Mouse (Mus musculus): ENCODE measurements around the gene Ahnak.
"Not testable (repeated sequence)": the region's sequence is repeated elsewhere in the genome, so short reads cannot be mapped to it uniquely, and the experiment has no call there.

Gene Ahnak

GRCm38 (mm10) chr19:8989066-8989566 is at the start of gene Ahnak:
Ahnak (plus strand) TSS chr19:8989284.
- DNase-seq: peak; percentile 47 to 64

GRCm38 (mm10) chr19:8940526-8941133 is 48.5 kb upstream of the Ahnak start:
- DNase-seq: peak in 1 of 2 experiments; percentile 27

DNA sequence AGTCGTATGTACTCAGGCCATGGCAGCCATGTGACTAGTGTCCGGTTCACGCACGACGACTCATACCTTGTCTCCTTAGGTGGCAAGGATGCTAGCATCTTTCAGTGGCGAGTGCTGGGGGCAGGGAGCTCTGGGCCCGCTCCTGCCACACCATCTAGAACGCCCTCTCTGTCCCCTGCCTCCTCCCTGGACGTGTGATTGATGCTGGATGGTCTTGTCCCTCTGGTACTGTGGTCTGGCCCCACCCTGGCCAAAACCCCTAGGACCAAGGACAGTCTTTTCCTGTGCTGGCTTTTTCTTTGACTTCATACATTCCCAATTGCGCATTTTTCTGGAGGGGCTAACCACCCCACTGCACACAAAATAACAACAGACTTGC is 48.0 kb upstream of the Ahnak start:
- no peak for DNase-seq

- DNase-seq: peak; percentile 99 to 100
Measured at GRCm38 (mm10) chr19:8941515-8942217, 47.4 kb upstream of the Ahnak start, which contains the start of gene Mta2. Mta2 (plus strand) TSS chr19:8941875.

DNA sequence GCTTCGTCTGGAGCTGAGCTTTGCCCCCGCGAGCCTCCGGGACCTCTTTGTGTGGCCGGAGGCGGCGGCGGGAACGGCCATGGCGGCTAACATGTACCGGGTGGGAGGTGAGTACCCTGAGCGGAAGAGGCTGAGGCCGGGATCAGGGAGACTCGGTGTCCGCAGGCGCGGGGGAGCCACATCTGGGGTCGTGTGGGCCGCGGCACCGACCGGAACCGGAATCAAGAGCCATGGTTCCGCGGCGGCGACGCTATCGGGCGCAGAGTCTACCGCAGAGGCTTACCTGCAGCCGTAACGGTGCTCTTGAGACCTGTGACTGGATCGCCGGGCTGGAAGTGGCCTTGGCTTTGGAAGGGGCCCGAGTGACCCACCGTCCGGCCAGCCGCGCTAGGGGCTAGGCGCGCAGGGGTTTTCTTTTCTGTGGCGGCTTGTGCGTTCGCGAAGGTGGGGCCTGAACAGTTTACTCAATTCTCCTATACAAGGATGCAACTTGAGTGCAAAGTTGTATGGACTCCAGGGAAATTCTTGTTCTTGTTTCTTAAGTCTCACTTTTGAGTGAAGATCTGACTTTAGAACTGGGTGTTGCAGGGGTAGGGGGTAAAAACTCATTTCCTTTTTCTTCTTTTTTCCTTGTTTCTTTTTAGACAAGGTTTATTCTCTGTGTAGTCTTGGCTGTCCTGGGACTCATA is 46.7 kb upstream of the Ahnak start:
- DNase-seq: peak in 1 of 2 experiments; percentile 74

DNA sequence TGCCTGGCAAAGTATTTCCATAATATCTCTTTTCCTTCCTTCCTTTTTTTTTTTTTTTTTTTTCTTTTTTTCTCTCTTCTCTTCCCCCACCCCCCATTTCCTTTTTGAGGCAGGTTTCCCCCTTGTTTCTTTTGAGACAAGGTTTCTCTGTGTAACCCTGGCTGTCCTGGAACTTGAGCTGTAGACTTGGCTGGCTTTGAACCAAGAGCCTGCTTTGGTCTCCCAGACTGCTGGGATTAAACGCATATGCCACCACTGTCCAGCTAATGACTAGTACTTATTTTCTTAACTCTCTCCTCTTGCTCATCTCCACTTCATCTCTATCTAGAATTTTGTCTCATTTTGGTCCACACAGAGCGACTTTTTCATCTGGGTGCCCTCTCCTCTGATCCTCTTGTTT is 46.0 kb upstream of the Ahnak start:
- DNase-seq: no peak

- no peak for DNase-seq
Measured at GRCm38 (mm10) chr19:8944062-8944461, 45.0 kb upstream of the Ahnak start.

GRCm38 (mm10) chr19:8944750-8945149 is 44.3 kb upstream of the Ahnak start:
- DNase-seq: peak; percentile 32 to 65

GRCm38 (mm10) chr19:8945251-8945650 is 43.8 kb upstream of the Ahnak start:
- DNase-seq: no peak

- no peak for DNase-seq
Measured at GRCm38 (mm10) chr19:8946929-8947328, 42.2 kb upstream of the Ahnak start.

- DNase-seq: no peak
Measured at GRCm38 (mm10) chr19:8950190-8950589, 38.9 kb upstream of the Ahnak start.

GRCm38 (mm10) chr19:8952241-8952640 is 36.8 kb upstream of the Ahnak start:
- no peak for DNase-seq

DNA sequence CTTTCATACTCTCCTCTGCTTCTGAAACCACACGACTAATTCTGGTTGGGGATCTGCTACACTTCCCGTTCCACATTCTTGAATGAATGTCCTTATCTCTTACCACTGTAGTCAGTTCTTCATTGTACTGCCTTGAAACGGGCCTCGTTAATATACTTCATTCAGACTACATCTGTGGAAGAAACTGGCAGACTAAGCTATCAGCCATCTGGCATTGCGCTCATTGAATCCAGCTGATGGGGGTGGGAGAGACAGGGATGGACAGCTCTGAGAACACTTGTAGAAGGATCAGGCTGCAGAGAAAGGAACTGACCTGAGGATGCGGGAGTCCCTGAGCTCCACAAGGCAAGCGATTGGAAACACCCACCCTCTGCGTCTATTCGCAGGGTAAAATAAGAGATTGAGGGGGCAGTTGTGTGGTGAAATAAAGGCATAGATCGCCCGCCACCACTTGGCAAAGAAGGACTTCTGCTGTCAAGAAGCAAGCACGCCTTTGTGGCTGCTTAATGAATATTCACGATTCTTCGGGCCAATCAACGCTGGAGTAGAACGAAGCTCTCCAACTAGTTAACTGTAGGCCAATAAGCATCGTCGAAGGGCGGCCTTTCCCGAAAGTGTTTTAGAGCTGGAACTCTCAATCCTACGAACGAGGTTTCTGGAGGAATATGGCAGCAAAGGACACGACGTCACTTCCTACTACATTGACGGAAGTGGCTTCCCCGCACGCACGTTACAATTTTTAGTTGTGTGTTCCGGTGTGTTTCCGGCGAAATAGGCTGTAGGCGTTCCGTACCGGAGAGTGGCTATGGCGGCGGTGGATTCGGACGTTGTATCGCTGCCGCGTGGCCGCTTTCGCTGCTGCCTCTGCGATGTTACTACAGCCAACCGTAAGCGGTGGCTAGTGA is 35.7 kb upstream of the Ahnak start, which contains the start of gene Tut1:
TSS of gene Tut1 (plus strand) at position 713 of the 905 bp plus-strand sequence.
- DNase-seq: peak; percentile 89 to 90

- DNase-seq: no peak
Measured at GRCm38 (mm10) chr19:8954171-8954570, 34.9 kb upstream of the Ahnak start.

DNA sequence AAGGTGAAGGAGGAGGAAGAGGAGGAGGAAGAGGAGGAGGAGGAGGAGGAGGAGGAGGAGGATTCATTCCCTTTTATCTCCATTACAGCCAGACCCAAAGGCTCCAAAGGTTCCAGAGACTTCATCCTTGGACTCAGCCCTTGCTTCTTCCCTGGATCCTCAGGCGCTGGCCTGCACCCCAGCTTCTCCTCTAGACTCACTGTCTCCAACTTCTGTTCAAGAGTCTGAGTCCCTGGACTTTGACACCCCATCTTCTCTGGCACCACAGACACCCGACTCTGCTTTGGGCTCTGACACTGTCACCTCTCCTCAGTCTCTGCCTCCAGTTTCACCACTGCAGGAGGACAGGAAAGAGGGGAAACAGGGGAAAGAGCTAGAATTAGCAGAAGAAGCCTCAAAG is 26.8 kb upstream of the Ahnak start:
- no peak for DNase-seq

DNA sequence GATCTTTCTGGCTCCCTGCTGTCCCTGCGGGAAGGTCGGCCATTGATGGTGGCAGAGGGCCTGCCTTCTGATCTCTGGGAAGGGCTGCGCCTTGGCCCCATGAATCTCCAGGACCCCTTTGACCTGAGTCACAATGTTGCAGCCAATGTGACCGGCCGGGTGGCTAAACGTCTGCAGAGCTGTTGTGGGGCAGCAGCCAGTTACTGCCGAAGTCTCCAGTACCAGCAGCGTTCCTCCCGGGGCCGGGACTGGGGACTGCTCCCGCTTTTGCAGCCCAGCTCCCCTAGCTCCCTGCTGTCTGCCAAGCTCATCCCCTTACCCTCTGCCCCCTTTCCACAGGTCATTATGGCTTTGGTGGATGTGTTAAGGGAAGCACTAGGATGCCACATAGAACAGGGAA is 24.0 kb upstream of the Ahnak start:
- no peak for DNase-seq

DNA sequence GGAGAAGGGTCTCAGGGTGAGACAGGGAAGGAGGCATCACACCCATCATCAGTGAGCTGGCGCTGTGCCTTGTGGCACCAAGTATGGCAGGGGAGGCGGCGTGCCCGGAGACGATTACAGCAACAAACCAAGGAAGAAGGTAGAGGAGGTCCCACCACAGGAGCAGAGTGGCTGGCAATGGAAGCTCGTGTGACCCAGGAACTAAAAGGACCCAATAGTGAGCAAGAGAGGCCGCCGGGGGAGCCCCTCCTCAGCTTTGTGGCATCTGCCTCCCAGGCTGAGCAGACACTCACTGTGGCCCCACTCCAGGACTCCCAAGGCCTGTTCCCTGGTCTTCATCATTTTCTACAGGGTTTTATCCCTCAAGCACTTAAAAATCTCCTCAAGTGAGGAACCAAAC is 23.3 kb upstream of the Ahnak start:
- DNase-seq: peak; percentile 21 to 45

DNA sequence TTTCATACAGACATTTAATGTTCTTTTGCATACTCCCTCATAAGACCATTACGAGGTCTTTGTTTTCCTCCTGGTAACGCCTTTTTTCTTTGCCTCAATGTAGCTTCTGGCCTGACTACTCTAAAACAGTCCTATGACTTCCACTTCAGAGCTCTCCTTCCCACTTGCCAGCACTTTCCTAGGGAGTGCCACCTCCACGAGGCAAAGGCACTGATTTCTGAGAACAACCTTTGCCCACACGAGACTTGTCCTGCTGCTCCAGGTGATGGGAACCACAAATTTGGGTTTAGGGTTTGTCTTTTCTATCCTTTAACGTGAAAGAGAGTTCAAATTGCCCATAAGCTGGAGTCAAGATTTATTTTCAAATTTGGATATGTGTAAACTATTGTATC is 22.9 kb upstream of the Ahnak start:
- no peak for DNase-seq

DNA sequence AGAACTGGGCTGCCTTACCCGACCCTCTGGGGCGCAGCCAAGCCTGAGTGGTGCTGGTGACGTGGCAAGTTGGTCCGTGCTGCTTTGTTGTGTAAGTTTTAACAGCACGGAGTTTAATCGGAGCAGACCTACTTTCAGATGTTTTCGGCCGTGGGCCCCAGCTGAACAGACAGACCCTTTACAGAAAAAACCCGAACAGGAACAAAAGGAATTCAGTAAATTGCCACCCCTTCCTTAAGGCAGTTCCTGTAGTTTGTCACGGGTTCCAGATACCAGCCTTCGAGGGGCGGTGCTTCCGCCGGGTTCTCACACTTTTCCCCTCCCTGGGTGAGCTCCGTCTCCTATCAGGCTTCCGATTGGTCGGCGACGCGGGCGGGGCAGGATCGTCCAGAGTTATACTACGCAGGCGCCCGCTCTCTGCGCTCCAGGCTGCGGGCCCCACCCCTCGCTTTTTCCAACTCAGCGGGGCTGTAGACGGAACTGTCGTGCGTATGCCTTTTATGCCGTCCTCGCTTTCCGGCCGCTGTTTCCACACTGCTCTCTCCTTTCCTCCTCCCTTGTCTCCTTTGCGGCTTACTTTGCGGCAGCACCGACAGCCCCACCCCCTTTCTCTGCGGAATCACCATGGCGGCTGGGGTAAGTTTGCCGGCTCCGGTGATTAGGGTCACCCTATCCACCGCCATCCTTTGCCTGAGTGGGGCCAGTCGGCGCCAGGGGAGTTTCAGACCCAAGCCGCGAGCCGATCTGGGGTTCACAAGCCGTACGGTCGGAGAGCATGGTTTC is 22.3 kb upstream of the Ahnak start, which contains the start of gene Eef1g:
TSS of gene Eef1g (plus strand) at position 452 of the 783 bp plus-strand sequence.
- peak; percentile 97 to 99 for DNase-seq

GRCm38 (mm10) chr19:8967373-8967743 is 21.7 kb upstream of the Ahnak start:
- no peak for DNase-seq

GRCm38 (mm10) chr19:8967893-8968292 is 21.2 kb upstream of the Ahnak start:
- DNase-seq: no peak

- DNase-seq: not testable (repeated sequence)
Measured at GRCm38 (mm10) chr19:8972491-8972890, 16.6 kb upstream of the Ahnak start.

Measured in cerebellum, postnatal 25 days (tissue).